Mouse (Mus musculus) CH12.LX (cell line): ENCODE data around the gene Pcdh17.

Experiments
- CTCF ChIP-seq, 2 experiments: IDR thresholded peaks in 1 of 2; conservative IDR thresholded peaks in 1 of 2; 2 replicates each; pipeline ENCODE4 v1.5.1; 2011 to 2012; ENCODE audit warnings: low read depth in 2 of 2, low read length in 2 of 2, improper control_type of control experiment in 1 of 2, inconsistent platforms in 1 of 2, mild to moderate bottlenecking in 1 of 2, moderate library complexity in 1 of 2
- ELF1 ChIP-seq: IDR thresholded peaks from 2 replicates; pipeline ENCODE4 v1.6.1; 2014; ENCODE audit warnings: low read depth, mild to moderate bottlenecking, inconsistent platforms, low read length, improper control_type of control experiment
- EP300 ChIP-seq: IDR thresholded peaks from 2 replicates; pipeline ENCODE4 v1.6.1; 2011; ENCODE audit warnings: low read length, improper control_type of control experiment
- MAX ChIP-seq: IDR thresholded peaks from 2 replicates; pipeline ENCODE4 v1.6.1; 2011; ENCODE audit warnings: low read length, improper control_type of control experiment
- POLR2A ChIP-seq: IDR thresholded peaks from 2 replicates; pipeline ENCODE4 v1.6.1; 2011; ENCODE audit warnings: low read depth, mild to moderate bottlenecking, improper control_type of control experiment, low read length
- RAD21 ChIP-seq: IDR thresholded peaks from 2 replicates; pipeline ENCODE4 v1.6.1; 2011; ENCODE audit warnings: low read depth, mild to moderate bottlenecking, low read length, improper control_type of control experiment, moderate library complexity
- SIN3A ChIP-seq: IDR thresholded peaks from 2 replicates; pipeline ENCODE4 v1.6.1; 2012; ENCODE audit warnings: low read length, improper control_type of control experiment, inconsistent platforms
- TCF12 ChIP-seq: IDR thresholded peaks from 2 replicates; pipeline ENCODE4 v1.6.1; 2014; ENCODE audit warnings: low read depth, mild to moderate bottlenecking, inconsistent platforms, low read length, improper control_type of control experiment
- ZC3H11A ChIP-seq: IDR thresholded peaks from 2 replicates; pipeline ENCODE4 v1.6.1; 2012; ENCODE audit warnings: low read depth, mild to moderate bottlenecking, inconsistent platforms, low read length, improper control_type of control experiment
- ZMIZ1 ChIP-seq: IDR thresholded peaks from 2 replicates; pipeline ENCODE4 v1.6.1; 2012; ENCODE audit warnings: low read depth, mild to moderate bottlenecking, inconsistent platforms, low read length, improper control_type of control experiment

DNA sequence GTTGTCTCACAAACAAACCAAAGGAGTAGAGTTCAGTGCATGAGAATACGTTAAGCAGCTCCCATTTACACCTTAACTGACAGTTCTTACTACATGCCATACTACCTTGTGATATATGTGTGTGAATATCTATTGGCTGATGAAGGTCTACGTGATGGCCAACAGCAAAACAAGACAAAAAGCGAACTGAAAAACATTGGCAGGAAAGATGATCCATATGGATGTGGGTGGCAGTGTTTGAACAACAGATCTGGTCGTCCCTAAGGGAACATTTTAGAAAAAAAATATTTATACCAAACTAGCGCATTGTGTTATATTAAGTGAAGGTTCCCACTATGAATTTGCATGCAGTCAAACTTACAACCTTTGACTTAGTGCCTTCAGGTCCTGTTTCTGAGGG, 108.2 kb downstream of the Pcdh17 start:
- no peak for TF ChIP-seq CTCF (conservative IDR thresholded peaks at IDR 0.05 in 1 of 2, IDR thresholded peaks at IDR 0.05 in 1 of 2; ENCODE audit: low read depth in 2 of 2, low read length in 2 of 2)
- TF ChIP-seq ZC3H11A = no peak
- TF ChIP-seq ELF1 = no peak
- TF ChIP-seq SIN3A = no peak
- no peak for TF ChIP-seq TCF12
- no peak for TF ChIP-seq POLR2A
- TF ChIP-seq RAD21 = no peak
- no peak for TF ChIP-seq EP300
- no peak for TF ChIP-seq MAX
- TF ChIP-seq ZMIZ1 = no peak
